Mouse (Mus musculus) stomach, embryonic 15.5 days (tissue): ENCODE data around the gene Sctr. TPM values are rescaled to one million over a fixed set of nuclear protein-coding genes. Genes with fewer than 3 reads are reported as not detected.

Source experiments
- ATAC-seq: fragments of 200-750 bp; cut with Nextera tagmentation; 2 replicates; pipeline ENCODE4 v1.8.0; 2017; ENCODE audit warnings: low read depth, moderate number of reproducible peaks, moderate TSS enrichment; ENCODE audit not compliant: insufficient read depth, low FRiP score
- H3K27ac ChIP-seq: fragments of 300-500 bp; sonication (generic); 2 replicates; pipeline ENCODE4 v1.5.1; 2015; ENCODE audit warnings: mild to moderate bottlenecking, inconsistent platforms
- H3K27me3 ChIP-seq: fragments of 300-500 bp; sonication (generic); replicated peaks from 2 replicates; pipeline ENCODE4 v1.6.1; 2015; ENCODE audit warnings: inconsistent platforms
- H3K36me3 ChIP-seq: fragments of 300-500 bp; sonication (generic); 2 replicates; pipeline ENCODE4 v1.6.1; 2015; ENCODE audit warnings: inconsistent platforms
- H3K4me1 ChIP-seq: fragments of 300-500 bp; sonication (generic); 2 replicates; pipeline ENCODE4 v1.6.1; 2015; ENCODE audit warnings: inconsistent platforms
- H3K4me2 ChIP-seq: fragments of 300-500 bp; sonication (generic); 2 replicates; pipeline ENCODE4 v1.6.1; 2015; ENCODE audit warnings: mild to moderate bottlenecking, inconsistent platforms
- H3K4me3 ChIP-seq: fragments of 300-500 bp; sonication (generic); replicated peaks from 2 replicates; pipeline ENCODE4 v1.5.1; 2015; ENCODE audit warnings: inconsistent platforms
- H3K9ac ChIP-seq: fragments of 300-500 bp; sonication (generic); 2 replicates; pipeline ENCODE4 v1.6.1; 2015; ENCODE audit warnings: inconsistent platforms
- H3K9me3 ChIP-seq: fragments of 300-500 bp; sonication (generic); 2 replicates; pipeline ENCODE4 v1.6.1; 2016; ENCODE audit warnings: inconsistent platforms
- WGBS: fragments of 180-500 bp; shearing (Covaris S2); methylation state at CpG from one replicate; pipeline ENCODE4 v1.1.7; 2015; 5-methylcytosine and 5-hydroxymethylcytosine counted together
- polyA plus RNA-seq: library from polyadenylated mRNA; unstranded; fragments of >200 nt; fragmentation: Nextera tagmentation; extraction: Ambion mirVana; gene quantifications from 2 replicates; pipeline ENCODE4 v1.2.1, GENCODE M21; 2015

The Sctr gene
- polyA plus RNA-seq, 1 experiment from 2014 or later, result 1.3 TPM

DNA sequence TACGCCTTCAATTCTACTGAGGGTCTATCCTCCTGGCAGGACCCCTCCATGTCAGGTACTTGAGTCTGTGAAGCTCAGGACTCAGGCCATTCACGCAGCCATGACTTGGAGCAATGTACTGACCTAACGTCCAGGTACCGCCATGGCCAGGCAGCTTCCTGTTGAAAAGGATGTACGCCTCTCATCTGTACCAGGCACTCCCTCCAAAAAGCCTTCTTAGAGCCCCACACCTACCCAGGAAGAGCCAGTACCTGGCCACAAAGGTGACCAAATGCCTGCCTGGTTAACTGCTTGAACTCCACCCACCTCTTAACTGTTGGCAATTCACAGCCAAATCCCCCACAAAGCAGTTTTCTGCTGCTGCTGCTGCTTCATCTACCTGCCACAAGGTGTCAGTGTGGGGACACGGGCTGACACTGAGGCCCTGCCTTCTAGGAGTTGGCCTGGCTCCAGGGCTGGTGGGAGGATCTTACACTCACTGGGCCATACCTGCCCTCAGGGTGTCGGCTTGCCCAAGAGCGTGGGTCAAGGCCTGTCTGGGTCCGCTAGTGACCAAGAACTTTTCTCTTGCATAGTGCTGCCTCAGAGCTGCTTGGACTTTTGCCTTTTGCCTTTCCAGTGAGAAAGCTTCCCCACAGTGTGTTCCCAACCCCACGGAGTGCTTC is 26.2 kb downstream of the Sctr start:
- no peaks in the 10 kb centered on the region for H3K9me3 ChIP-seq
- H3K9ac ChIP-seq, result no peak overlapping the region
- H3K27ac ChIP-seq, result no peak overlapping the region
- peak; percentile 74 for ATAC-seq
- H3K36me3 ChIP-seq, result no peaks in the 10 kb centered on the region
- H3K4me1 ChIP-seq, result no peaks in the 10 kb centered on the region; the same call in 1 of the 2 replicates
- no peak overlapping the region for H3K4me2 ChIP-seq
- H3K27me3 ChIP-seq, result no peaks in the 10 kb centered on the region
- WGBS, result 35% methylated on average over 10 of the region's 10 CpGs
- no peak overlapping the region for H3K4me3 ChIP-seq

DNA sequence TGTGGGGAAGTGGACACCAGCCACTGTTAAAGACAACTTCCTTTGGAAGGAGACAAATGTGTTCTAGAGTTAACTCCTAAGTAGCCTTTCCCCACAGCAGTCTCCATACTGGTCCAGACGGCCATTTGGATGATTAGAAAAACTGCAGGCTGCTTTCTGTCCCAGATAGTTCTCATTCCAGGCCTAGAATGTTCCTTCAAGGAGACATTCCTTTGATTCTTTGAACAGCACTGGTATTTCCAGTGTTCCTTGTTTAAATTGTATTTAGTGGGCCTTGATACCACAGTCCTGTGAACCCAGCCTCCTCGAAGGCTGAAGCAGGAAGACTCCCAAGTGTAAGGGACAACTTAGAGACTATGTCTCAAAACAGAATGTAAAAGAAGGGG is 26.8 kb downstream of the Sctr start:
- Histone ChIP-seq H3K4me3 (no peak overlapping the region), H3K4me2 (no peak overlapping the region), H3K27me3 (no peaks in the 10 kb centered on the region), H3K4me1 (no peaks in the 10 kb centered on the region; the same call in 1 of the 2 replicates), H3K9me3 (no peaks in the 10 kb centered on the region), H3K36me3 (no peaks in the 10 kb centered on the region), H3K9ac (no peak overlapping the region), H3K27ac (no peak overlapping the region)
- no peak for ATAC-seq
- WGBS, result 62% methylated on average over 2 of the region's 2 CpGs

DNA sequence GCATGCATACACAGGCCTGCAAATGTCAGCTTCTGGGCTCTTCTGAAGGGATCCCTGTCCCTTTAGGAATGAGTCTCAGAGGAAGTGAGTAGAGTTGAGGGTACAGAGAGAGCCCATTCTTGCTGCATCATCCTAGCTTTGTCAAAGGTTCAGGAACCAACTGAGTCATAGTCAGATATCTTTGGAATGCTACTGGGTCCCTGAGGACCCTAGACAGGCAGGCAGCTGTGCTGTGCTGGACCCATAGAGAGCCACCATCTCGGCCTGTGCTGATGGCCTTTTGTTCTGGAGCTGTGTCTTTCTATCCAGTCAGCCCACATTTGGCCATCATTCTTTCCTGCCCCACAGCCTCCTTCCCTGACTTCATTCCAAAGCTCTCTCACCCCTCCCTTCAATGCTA is 28.1 kb downstream of the Sctr start:
- H3K9ac ChIP-seq, result no peak overlapping the region

DNA sequence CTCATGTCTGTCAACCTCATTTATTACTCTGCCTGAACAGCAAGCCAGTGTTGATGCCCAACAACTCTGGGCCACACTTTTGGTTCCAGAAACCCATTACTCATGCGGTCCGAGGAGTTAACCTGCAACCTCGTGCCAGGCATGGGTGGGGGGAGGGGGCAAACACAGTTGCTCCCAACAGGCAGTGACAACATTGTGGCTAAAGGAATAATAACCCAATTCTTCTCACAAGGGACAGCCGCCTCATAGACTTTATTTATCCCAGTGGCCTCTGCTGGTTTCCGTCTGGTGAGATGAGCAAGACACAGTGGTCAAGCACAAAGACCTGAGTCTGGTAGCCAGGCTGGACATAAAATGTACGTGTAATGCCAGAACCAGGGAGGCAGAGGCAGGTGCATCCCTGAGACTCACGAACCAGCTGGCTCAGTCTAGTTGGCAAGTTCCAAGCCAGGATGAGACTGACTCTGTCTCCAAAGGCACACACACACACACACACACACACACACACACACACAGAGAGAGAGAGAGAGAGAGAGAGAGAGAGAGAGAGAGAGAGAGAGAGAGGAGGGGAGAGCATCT is 28.9 kb downstream of the Sctr start:
- 69% methylated on average over 7 of the region's 7 CpGs for WGBS
- H3K4me1 ChIP-seq, result no peaks in the 10 kb centered on the region; the same call in 1 of the 2 replicates
- no peak overlapping the region for H3K9ac ChIP-seq
- no peaks in the 10 kb centered on the region for H3K9me3 ChIP-seq
- H3K27me3 ChIP-seq, result no peaks in the 10 kb centered on the region
- no peak overlapping the region for H3K4me2 ChIP-seq
- H3K36me3 ChIP-seq, result no peaks in the 10 kb centered on the region
- no peak overlapping the region for H3K4me3 ChIP-seq
- ATAC-seq, result no peak
- H3K27ac ChIP-seq, result no peak overlapping the region

More for the DNA sequence above, 28.1 kb downstream of the Sctr start:
- WGBS, result 71% methylated on average over 1 of the region's 1 CpGs
- H3K27ac ChIP-seq, result no peak overlapping the region
- H3K9me3 ChIP-seq, result no peaks in the 10 kb centered on the region
- H3K27me3 ChIP-seq, result no peaks in the 10 kb centered on the region
- H3K4me1 ChIP-seq, result no peaks in the 10 kb centered on the region; the same call in 1 of the 2 replicates
- ATAC-seq, result no peak
- no peak overlapping the region for H3K4me3 ChIP-seq
- H3K36me3 ChIP-seq, result no peaks in the 10 kb centered on the region
- no peak overlapping the region for H3K4me2 ChIP-seq

DNA sequence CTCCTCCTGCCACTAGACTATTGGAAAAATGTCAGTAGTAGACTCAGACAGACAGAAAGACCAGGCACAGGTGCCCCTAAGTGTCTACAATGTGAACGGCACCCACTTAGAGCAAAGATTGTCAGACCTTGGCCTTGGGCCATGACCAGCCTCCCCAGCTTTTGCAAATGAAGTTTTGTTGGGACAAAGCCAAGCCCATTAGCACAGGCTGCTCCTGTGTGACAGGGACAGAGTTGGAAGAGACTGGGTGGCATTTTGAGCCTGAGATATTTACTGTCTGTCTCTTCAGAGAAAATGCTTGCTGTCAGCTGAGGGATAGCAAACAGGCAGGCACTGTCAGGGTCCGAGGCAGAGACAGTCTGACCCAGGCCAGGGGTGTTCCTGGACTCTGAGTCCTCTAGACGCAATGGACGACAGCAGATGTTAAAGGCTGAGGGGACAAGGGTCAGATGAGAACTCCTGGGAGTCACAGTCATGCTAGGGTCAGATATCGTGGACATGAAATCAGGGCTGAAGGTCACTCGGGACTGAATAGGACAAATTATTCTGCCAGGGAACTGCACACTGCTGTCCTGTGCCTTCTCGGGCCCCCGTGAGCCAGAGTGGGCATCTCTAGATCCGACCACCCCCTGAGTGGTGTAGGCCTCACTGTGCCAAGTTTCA is 30.5 kb downstream of the Sctr start:
- H3K4me2 ChIP-seq, result no peak overlapping the region
- H3K9me3 ChIP-seq, result no peaks in the 10 kb centered on the region
- H3K9ac ChIP-seq, result no peak overlapping the region
- no peaks in the 10 kb centered on the region; the same call in 1 of the 2 replicates for H3K4me1 ChIP-seq
- no peaks in the 10 kb centered on the region for H3K27me3 ChIP-seq
- 63% methylated on average over 9 of the region's 9 CpGs for WGBS
- no peak overlapping the region for H3K4me3 ChIP-seq
- H3K36me3 ChIP-seq, result no peaks in the 10 kb centered on the region
- no peak for ATAC-seq
- H3K27ac ChIP-seq, result no peak overlapping the region

DNA sequence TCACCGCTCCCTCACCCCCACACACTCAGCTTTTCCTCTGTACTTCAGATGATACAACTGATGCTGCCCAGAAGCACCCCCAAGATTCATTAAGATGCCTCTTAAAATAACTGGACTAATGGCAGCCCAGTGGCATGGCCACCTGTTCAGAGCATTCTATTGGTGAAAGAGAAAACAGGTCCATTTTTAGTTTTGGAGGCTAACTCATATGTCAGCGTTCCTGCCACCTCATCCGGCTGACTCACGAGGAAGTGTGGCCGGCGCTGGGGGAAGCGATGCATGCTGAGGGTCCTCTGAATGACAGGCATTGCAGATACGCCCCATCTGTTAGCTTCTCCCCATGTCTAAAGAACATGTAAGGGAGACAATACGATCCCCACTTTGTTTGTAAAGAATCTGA is 31.9 kb downstream of the Sctr start:
- Histone ChIP-seq H3K9me3 (no peaks in the 10 kb centered on the region), H3K36me3 (no peaks in the 10 kb centered on the region), H3K27me3 (no peaks in the 10 kb centered on the region), H3K4me1 (no peaks in the 10 kb centered on the region), H3K4me3 (no peak overlapping the region), H3K9ac (no peak overlapping the region), H3K4me2 (no peak overlapping the region), H3K27ac (no peak overlapping the region)
- no peak for ATAC-seq
- WGBS, result 81% methylated on average over 9 of the region's 9 CpGs

DNA sequence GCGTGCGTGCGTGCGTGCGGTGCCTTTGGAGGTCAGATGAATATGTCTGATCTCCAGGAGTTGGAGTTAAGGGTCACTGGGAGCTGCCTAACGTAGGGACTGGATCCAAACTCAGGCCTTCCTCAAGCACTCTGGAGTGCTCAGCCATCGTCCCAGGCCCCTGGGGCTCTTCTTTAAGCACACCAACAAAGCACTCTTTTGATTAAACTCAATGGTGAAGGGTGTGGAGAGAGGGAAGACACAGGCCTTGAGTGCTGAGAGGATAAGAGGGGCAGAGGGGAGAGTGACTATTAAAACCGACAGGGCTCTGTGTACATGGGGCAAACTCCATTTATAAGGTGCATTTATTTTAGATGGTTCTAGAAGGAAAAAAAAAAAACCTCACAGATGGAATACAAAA is 35.7 kb downstream of the Sctr start:
- Histone ChIP-seq H3K27ac (no peak overlapping the region), H3K4me2 (no peak overlapping the region), H3K4me1 (no peaks in the 10 kb centered on the region), H3K36me3 (no peaks in the 10 kb centered on the region), H3K27me3 (no peaks in the 10 kb centered on the region), H3K4me3 (no peak overlapping the region), H3K9ac (no peak overlapping the region), H3K9me3 (no peaks in the 10 kb centered on the region)
- WGBS, result 76% methylated on average over 8 of the region's 8 CpGs
- ATAC-seq, result no peak

DNA sequence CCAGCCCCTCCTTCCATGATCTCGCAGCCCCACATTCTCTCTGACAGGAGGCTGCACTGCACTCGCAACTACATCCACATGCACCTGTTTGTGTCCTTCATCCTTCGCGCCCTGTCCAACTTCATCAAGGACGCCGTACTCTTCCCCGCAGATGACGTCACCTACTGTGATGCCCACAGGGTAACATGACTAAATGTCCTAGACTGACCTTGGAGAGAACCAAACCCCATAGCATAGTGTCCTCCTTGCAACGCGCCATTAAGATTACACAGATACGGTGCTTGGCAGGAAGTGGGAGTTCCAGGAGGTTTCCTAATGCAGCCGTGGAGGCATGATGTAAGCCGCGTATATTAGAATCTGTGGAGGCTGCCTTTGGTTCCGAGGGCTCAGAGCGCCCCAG is 37.9 kb downstream of the Sctr start:
- no peak overlapping the region for H3K9ac ChIP-seq
- no peak overlapping the region for H3K4me3 ChIP-seq
- no peaks in the 10 kb centered on the region for H3K4me1 ChIP-seq
- H3K4me2 ChIP-seq, result no peak overlapping the region
- H3K27ac ChIP-seq, result no peak overlapping the region
- ATAC-seq, result no peak
- WGBS, result 79% methylated on average over 16 of the region's 16 CpGs
- H3K36me3 ChIP-seq, result no peaks in the 10 kb centered on the region
- no peaks in the 10 kb centered on the region for H3K9me3 ChIP-seq
- H3K27me3 ChIP-seq, result no peaks in the 10 kb centered on the region

DNA sequence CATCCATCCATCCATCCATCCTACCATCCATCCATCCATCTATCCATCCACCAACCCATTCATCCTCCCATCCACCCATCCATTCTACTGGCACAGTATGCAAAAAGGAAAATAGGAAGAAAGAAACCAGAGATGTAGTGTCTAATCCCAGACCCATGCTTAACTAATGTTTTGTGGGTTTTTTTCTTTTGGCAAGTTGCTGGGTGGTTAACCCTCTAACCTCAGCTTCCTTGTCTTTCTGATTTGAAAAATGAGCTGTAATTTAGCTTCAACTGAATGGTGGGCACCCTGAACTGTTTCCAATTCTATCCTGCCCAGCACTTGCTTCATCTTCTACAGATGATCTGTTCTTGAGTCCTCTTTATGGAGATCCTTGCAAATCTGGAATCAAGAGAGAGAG is 40.6 kb downstream of the Sctr start:
- ATAC-seq, result no peak
- no peaks in the 10 kb centered on the region for H3K9me3 ChIP-seq
- H3K9ac ChIP-seq, result no peak overlapping the region
- no peak overlapping the region for H3K4me2 ChIP-seq
- H3K27ac ChIP-seq, result no peak overlapping the region
- no peaks in the 10 kb centered on the region for H3K36me3 ChIP-seq
- no peaks in the 10 kb centered on the region for H3K4me1 ChIP-seq
- H3K27me3 ChIP-seq, result no peaks in the 10 kb centered on the region
- H3K4me3 ChIP-seq, result no peak overlapping the region

DNA sequence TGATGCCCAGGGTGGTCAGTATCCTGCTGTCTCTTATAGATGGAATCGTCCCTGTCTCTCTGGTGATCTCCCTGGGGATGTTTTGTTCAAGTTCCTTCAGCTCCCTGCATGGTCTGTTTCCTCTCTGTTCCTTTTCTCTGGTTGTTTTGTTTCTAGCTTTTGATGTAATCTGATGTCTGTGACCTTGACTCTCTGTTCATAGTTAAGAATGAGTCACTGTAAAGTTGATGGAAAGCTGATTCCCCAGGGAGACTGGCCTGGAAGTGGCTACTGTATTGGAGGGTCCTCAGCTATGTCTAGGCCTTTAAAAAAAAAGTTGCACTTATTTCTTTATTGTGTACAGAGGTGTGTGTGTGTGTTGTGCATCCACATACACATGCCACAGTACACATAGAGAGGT is 44.4 kb downstream of the Sctr start:
- no peaks in the 10 kb centered on the region for H3K27me3 ChIP-seq
- no peaks in the 10 kb centered on the region for H3K4me1 ChIP-seq
- H3K9me3 ChIP-seq, result no peaks in the 10 kb centered on the region
- no peak overlapping the region for H3K4me3 ChIP-seq
- 30% methylated on average over 1 of the region's 1 CpGs for WGBS
- H3K27ac ChIP-seq, result no peak overlapping the region
- ATAC-seq, result no peak
- H3K4me2 ChIP-seq, result no peak overlapping the region
- no peak overlapping the region for H3K9ac ChIP-seq
- H3K36me3 ChIP-seq, result no peaks in the 10 kb centered on the region

DNA sequence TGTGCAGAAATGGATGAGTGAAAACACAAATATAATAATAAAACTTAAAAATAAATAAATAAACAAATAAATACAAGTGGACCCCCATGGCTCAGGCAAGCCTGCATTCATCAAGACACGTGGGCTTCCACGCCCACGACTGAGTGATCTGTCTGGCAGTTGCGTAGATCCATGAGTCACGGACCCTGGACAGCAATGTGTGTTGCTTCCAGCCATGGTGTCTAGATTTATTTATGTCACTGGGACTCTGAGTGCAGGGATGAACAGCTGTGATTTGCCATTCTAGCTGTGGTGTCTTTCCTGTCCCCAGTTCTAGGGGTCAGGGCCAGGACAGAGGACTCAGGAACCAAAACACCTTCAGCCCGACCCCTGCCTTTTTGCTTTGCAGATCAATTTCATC is 48.3 kb downstream of the Sctr start:
- no peak overlapping the region for H3K4me3 ChIP-seq
- no peak overlapping the region for H3K4me2 ChIP-seq
- no peaks in the 10 kb centered on the region for H3K9me3 ChIP-seq
- no peaks in the 10 kb centered on the region for H3K36me3 ChIP-seq
- ATAC-seq, result no peak
- no peak overlapping the region for H3K27ac ChIP-seq
- no peaks in the 10 kb centered on the region for H3K27me3 ChIP-seq
- 0 out of 2 replicates have a peak, but pooled peaks cover 3% of the 10 kb centered on the region for H3K4me1 ChIP-seq
- no peak overlapping the region for H3K9ac ChIP-seq
- WGBS, result 72% methylated on average over 6 of the region's 6 CpGs

DNA sequence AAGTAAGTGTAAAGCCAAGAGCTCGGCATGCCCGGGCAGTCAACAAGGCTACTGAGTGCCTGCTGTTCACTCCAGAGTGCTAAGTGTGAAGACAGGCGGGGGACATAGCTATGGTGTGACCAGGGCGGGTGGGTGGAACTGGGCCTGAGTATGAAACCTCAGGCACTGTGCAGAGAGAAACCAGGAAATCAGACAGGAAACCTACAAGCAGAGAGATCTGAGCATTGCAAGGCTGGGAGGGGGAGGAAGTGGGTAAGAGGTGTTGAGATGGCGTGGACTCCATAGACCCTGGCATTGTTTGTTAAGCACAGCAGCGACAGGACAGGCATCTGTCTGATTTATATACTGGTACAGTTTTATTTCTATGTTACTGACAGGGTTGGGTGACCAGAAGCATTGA is 48.8 kb downstream of the Sctr start:
- Histone ChIP-seq H3K4me2 (no peak overlapping the region), H3K36me3 (no peaks in the 10 kb centered on the region), H3K9me3 (no peaks in the 10 kb centered on the region), H3K4me1 (0 out of 2 replicates have a peak, but pooled peaks cover 3% of the 10 kb centered on the region), H3K27me3 (no peaks in the 10 kb centered on the region), H3K27ac (no peak overlapping the region), H3K4me3 (no peak overlapping the region), H3K9ac (no peak overlapping the region)
- ATAC-seq, result no peak
- WGBS, result 69% methylated on average over 6 of the region's 6 CpGs
